Mouse (Mus musculus): ENCODE measurements around the gene Unc45b.

- no peak for TF ChIP-seq POLR2A (IDR thresholded peaks at IDR 0.05; ENCODE audit: control insufficient read depth, extremely low read depth, insufficient read depth, low read length, poor library complexity)
- TF ChIP-seq CTCF (IDR thresholded peaks at IDR 0.05; ENCODE audit: borderline replicate concordance, control insufficient read depth, extremely low read depth, insufficient read depth, low read length, poor library complexity), result no peak
Measured at GRCm38 (mm10) chr11:82991469-82992166, 81.3 kb downstream of the Unc45b start, which contains the start of gene Slfn9.
